Mouse (Mus musculus): Measurements from ENCODE around the gene Sec31b. TPM values are rescaled to one million over a fixed set of nuclear protein-coding genes. Genes with fewer than 3 reads are reported as not detected.
A peak's percentile ranks its signal among the peaks of the same experiment; 100 is the strongest.

Gene Sec31b
- polyA plus RNA-seq, 1 experiment from 2014 or later = 0.88 TPM

DNA sequence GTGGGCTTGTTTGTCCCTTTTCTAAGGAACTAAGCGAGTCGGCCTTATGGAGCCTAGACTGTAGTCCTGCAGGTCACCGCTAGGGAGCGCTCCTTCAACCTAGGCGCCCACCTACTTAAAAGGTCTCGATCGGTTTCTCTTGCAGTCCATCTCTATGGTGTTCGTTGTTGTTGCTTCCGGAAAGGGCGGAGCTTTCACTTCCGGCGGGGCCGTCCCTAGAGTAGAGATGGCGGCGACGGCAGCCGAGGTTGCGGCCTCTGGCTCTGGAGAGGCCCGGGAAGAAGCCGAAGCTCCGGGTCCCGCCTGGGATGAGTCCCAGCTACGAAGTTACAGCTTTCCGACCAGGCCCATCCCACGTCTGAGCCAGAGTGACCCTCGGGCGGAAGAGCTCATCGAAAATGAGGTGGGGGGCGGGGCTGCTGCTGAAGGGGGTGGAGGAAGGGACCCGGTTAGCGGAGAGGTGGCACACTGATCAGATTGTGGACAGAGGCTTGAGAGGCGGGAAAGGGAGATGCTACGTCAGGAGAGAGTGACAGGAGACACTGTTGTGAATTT is 17.1 kb upstream of the Sec31b start, which contains the start of gene Hif1an:
Gene Hif1an, plus strand, starts transcription at position 199 of the 555 bp plus-strand sequence.
- peak within 1 kb of the TSS; percentile 77 for H3K4me3 ChIP-seq
- H3K27ac ChIP-seq = peak within 1 kb of the TSS; percentile 92
- peaks cover 16% of the 10 kb centered on the region for H3K4me1 ChIP-seq
- DNase-seq (ENCODE audit: extremely low spot score, low spot score) = peak; percentile 96
- H3K9me3 ChIP-seq = no peaks in the 10 kb centered on the region
- peaks cover 39% of the 10 kb centered on the region for H3K36me3 ChIP-seq (replicated peaks)
- H3K27me3 ChIP-seq (ENCODE audit: poor library complexity, severe bottlenecking) = peaks cover 16% of the 10 kb centered on the region
- WGBS = under 1% methylated on average over 33 of the region's 33 CpGs

DNA sequence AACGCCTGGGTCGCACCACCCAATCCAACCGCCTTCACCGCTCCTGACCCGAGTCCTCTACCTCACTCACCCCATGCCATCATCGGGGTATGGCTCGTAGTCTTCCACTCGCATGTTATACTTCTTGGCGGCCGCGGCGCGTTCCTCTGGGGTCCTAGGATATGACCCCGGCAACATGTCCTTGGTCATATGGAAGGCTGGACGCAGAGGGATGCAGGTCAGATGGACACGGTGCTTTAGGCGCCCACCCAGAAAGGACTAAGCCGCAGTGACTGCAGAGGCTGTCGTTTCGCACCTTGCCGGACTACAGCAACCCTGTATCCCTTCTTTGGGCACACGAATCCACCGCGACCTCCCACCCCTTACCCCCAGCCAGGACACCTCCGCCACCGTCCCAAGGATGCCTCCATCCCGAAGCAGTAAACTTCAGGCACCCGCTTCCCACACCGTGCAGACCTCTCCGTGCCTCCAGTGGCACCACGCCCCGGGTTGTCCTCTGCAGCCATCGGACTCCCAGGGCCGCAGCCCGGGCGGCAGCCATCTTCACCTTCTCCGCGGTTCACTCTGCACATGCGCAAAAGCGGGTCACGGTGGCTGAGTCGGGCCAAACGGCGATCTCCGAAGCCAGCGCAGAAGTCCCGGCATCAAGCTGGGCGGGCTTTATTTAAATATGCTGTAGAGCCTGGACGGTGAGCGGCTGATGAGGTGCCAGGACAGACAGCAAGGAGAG is 9.4 kb upstream of the Sec31b start, which contains the start of gene Ndufb8:
Gene Ndufb8, minus strand, starts transcription at position 580 of the 730 bp plus-strand sequence.
- H3K27ac ChIP-seq = peak within 1 kb of the TSS; percentile 95
- DNase-seq (ENCODE audit: extremely low spot score, low spot score) = peak; percentile 97
- H3K4me3 ChIP-seq = peak within 1 kb of the TSS; percentile 94
- H3K36me3 ChIP-seq (replicated peaks) = peaks cover 36% of the 10 kb centered on the region
- no peaks in the 10 kb centered on the region for H3K9me3 ChIP-seq
- under 1% methylated on average over 50 of the region's 50 CpGs for WGBS
- H3K4me1 ChIP-seq = peaks cover 16% of the 10 kb centered on the region
- H3K27me3 ChIP-seq (ENCODE audit: poor library complexity, severe bottlenecking) = peaks cover 13% of the 10 kb centered on the region

DNA sequence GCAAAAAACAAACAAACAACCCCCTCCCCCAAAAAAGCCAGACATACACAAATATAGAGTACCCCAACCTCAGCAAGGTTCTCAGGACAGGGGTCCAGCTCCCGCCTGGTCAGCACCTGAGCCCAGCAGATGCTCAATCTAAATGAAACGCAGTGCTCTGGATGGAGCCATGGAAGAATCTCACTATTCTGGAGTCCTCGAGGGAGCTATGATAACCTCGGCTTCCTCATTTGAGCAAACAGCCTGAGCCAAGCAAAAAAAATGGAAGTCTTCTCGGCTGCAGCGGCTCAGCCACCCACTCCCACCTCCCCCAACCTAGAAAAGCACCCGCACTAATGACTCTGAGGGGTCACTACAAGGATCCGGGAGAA is 8.8 kb upstream of the Sec31b start:
- no peaks in the 10 kb centered on the region for H3K9me3 ChIP-seq
- peaks cover 16% of the 10 kb centered on the region for H3K4me1 ChIP-seq
- H3K36me3 ChIP-seq (replicated peaks) = peaks cover 42% of the 10 kb centered on the region
- 9% methylated on average over 8 of the region's 8 CpGs for WGBS
- H3K27ac ChIP-seq = peak overlapping the region; percentile 95
- H3K27me3 ChIP-seq (ENCODE audit: poor library complexity, severe bottlenecking) = peaks cover 11% of the 10 kb centered on the region
- peak overlapping the region; percentile 94 for H3K4me3 ChIP-seq
- DNase-seq (ENCODE audit: extremely low spot score, low spot score) = no peak

DNA sequence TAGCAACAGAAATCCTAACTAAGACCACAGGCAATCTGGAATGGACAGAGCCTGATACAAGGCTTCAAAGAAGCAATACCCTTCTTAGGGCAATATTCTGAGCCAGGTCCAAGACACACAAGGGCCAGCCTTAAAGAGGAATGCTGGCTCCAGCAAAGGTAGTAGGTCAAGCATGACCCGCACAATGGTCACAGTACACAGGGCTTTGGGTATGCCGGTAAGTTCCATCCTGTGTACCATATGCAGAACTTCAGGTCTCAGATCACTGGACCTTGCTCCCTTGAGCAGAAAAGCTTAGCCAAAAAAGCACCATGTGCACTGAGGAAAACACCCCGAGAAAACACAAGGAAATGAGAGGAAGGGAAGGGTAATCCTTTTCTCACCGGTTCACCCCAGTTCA is 7.6 kb upstream of the Sec31b start:
- Histone ChIP-seq H3K4me3 (0 out of 2 replicates have a peak overlapping the region, but pooled peaks have one; percentile 94), H3K27ac (no peak overlapping the region), H3K4me1 (peaks cover 16% of the 10 kb centered on the region), H3K36me3 (replicated peaks) (peaks cover 54% of the 10 kb centered on the region), H3K27me3 (ENCODE audit: poor library complexity, severe bottlenecking) (peaks cover 3% of the 10 kb centered on the region), H3K9me3 (no peaks in the 10 kb centered on the region)
- DNase-seq (ENCODE audit: extremely low spot score, low spot score) = no peak
- WGBS = 98% methylated on average over 4 of the region's 4 CpGs

DNA sequence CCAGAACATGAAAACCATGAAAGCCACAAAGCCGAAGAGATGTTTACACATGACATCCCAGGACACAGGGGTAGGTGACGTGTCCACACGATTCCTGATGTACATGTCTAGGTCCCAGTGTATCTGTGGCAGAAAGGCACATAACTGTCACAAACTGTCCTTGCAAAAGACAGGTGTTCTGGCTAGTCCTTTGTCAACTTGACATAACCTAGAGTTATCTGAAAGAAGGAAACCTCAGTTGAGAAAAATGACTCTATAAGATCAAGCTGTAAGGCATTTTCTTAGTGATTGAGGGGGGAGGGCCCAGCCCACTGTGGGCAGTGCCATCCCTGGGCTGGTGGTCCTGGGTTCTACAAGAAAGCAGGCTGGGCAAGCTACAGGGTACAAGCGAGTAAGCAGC is 7.1 kb upstream of the Sec31b start, which contains the start of gene Gm20538:
Gene Gm20538, minus strand, starts transcription at position 101 of the 400 bp plus-strand sequence.
- 0 out of 2 replicates have a peak within 1 kb of the TSS, but pooled peaks have one; percentile 94 for H3K4me3 ChIP-seq
- WGBS = 96% methylated on average over 4 of the region's 4 CpGs

DNA sequence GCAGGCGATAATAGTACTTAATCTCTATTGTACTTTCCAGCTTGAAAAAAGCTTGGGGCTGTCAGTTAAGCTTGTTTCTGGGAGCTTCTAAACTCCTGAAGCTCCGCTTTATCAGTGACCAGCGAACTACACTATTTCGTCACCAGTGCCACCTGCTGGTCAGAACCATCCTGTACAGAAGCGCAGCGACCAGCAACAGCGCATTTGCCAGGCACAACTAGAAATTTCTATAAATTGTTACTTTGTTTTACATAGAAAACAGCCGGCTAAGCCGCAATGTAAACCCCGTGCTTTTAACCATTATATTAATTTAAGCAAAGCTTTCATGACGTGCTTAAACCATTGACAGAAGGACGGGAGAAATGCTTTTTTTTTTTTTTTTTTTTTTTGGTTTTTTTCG is 889 bp downstream of the Sec31b start:
- H3K36me3 ChIP-seq (replicated peaks) = peaks cover 24% of the 10 kb centered on the region
- peaks cover 16% of the 10 kb centered on the region for H3K9me3 ChIP-seq
- 4% methylated on average over 13 of the region's 13 CpGs for WGBS
- H3K27ac ChIP-seq = no peak overlapping the region; the same call in 1 of the 2 replicates
- H3K4me1 ChIP-seq = peaks cover 15% of the 10 kb centered on the region
- peak; percentile 66 for DNase-seq (ENCODE audit: extremely low spot score, low spot score)
- peaks cover 39% of the 10 kb centered on the region for H3K27me3 ChIP-seq (ENCODE audit: poor library complexity, severe bottlenecking)
- H3K4me3 ChIP-seq = peak overlapping the region; percentile 71

More for the DNA sequence above, 7.1 kb upstream of the Sec31b start, which contains the start of gene Gm20538:
- no peak within 1 kb of the TSS for H3K27ac ChIP-seq
- no peaks in the 10 kb centered on the region for H3K9me3 ChIP-seq
- peaks cover 16% of the 10 kb centered on the region for H3K4me1 ChIP-seq
- H3K36me3 ChIP-seq (replicated peaks) = peaks cover 59% of the 10 kb centered on the region
- no peaks in the 10 kb centered on the region; the same call in 1 of the 2 replicates for H3K27me3 ChIP-seq (ENCODE audit: poor library complexity, severe bottlenecking)
- DNase-seq (ENCODE audit: extremely low spot score, low spot score) = no peak

DNA sequence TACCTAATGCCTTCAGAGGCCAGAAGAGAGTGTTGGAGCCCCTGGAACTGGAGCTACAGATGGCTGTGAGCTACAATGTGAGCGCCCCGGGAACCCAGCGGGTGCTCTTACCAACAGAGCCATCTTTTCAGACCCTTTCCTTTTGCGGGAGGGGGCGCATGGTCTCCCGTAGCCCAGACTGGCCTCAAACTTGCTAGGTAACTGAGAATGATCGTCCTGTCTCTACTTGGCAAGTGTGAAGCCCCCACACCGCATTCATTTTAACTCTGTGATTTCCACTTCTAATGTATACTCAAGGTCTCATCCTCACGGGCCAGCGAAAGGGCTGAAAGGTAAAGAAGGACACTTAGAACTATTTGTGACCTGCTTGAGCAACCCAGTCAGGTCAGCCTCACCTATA is 1.3 kb downstream of the Sec31b start:
- peaks cover 20% of the 10 kb centered on the region for H3K36me3 ChIP-seq (replicated peaks)
- H3K9me3 ChIP-seq = peaks cover 16% of the 10 kb centered on the region
- peaks cover 15% of the 10 kb centered on the region for H3K4me1 ChIP-seq
- H3K27ac ChIP-seq = no peak overlapping the region; the same call in 1 of the 2 replicates
- WGBS = 59% methylated on average over 10 of the region's 10 CpGs
- peaks cover 39% of the 10 kb centered on the region for H3K27me3 ChIP-seq (ENCODE audit: poor library complexity, severe bottlenecking)
- H3K4me3 ChIP-seq = no peak overlapping the region
- DNase-seq (ENCODE audit: extremely low spot score, low spot score) = no peak

DNA sequence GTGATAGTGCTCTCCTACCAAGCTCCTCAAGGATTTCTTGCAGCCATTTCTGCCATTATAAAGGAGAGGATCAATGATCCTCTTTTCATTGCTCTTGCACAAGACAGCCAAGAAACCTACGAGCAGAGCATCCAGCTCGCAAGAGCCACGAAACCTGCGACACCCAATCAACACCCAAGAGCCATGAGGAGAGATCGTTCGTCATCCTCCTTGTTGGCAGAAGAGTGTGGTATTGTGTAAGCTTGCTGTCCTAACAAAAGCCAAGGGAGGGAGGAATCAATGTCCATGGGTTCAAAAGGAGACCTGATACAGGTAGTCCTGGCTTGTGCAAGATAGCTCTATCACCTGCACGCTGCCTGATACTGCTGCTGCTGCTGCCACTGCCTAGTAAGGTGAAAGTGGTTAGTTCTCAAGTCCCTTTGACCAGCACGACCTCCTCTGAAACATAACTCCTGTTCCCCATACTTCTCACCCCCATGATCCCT is 2.9 kb downstream of the Sec31b start:
- Histone ChIP-seq H3K4me3 (no peak overlapping the region), H3K9me3 (peaks cover 16% of the 10 kb centered on the region), H3K27ac (no peak overlapping the region), H3K27me3 (ENCODE audit: poor library complexity, severe bottlenecking) (peaks cover 39% of the 10 kb centered on the region), H3K4me1 (peaks cover 15% of the 10 kb centered on the region), H3K36me3 (replicated peaks) (peaks cover 4% of the 10 kb centered on the region)
- DNase-seq (ENCODE audit: extremely low spot score, low spot score) = no peak
- 92% methylated on average over 8 of the region's 8 CpGs for WGBS

DNA sequence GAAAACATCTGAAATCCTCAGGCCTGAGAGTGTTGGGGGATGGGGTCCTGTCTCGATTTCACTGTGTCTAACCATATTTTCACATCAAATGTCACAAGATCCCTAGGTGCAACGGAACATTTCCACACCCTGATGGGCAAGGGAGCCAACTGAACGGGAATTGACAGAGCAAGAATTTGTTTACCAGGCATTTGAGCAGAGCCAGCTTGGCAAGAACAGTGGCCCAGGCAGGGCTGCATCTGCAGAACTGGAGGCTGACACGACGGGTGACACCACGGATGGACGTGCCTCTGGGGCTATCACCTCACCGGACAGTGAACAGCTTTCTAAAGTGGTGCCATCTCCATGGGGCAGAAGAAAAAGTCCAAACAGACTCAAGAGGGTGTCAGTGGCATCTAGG is 8.2 kb downstream of the Sec31b start:
- Histone ChIP-seq H3K36me3 (replicated peaks) (peaks cover 2% of the 10 kb centered on the region; the same call in 1 of the 2 replicates), H3K9me3 (peaks cover 16% of the 10 kb centered on the region), H3K4me3 (no peak overlapping the region), H3K27me3 (ENCODE audit: poor library complexity, severe bottlenecking) (peaks cover 35% of the 10 kb centered on the region), H3K27ac (no peak overlapping the region), H3K4me1 (peaks cover 16% of the 10 kb centered on the region; the same call in 1 of the 2 replicates)
- WGBS = 89% methylated on average over 8 of the region's 8 CpGs
- DNase-seq (ENCODE audit: extremely low spot score, low spot score) = no peak

DNA sequence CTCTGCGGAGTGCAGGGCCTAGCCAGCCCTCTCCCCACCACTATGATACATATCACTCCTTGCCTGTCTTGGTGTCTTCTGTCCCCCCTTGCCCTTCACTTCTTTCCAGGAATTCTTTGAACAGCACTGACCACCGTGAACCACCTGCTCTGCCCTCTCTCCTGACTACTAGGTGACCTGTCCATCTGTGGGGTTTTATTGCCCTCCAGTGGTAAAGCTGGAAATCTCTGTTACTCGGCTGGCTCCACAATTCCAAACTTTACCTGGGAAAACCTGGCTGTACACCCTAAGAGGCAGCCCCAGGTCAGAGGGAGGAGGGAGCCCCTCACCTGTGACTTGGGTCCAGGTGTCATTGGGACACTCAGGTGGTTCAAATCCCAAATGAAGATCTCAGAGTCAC is 10.3 kb downstream of the Sec31b start:
- H3K4me1 ChIP-seq = peaks cover 16% of the 10 kb centered on the region; the same call in 1 of the 2 replicates
- H3K9me3 ChIP-seq = peaks cover 4% of the 10 kb centered on the region
- peaks cover 2% of the 10 kb centered on the region; the same call in 1 of the 2 replicates for H3K36me3 ChIP-seq (replicated peaks)
- no peak overlapping the region for H3K4me3 ChIP-seq
- no peak overlapping the region for H3K27ac ChIP-seq
- WGBS = 25% methylated on average over 3 of the region's 3 CpGs
- H3K27me3 ChIP-seq (ENCODE audit: poor library complexity, severe bottlenecking) = peaks cover 56% of the 10 kb centered on the region
- DNase-seq (ENCODE audit: extremely low spot score, low spot score) = no peak

DNA sequence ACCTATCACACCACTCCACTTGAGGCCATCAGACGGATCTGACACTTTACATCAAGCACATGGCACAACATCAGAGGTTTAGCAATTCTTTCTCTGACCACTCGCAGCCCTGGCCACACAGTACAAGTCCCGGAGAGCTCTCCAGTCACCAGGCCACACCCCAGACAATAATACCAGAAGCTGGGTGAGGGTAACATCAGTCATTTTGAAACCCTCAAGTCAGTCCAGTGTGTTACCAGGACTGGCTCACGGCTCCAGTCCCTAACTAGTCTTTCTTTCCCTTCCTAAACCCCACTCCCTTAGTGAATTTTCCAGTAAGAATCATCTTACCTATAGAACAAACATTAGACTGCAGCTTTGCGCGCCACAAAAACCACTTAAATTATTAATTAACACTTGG is 15.6 kb downstream of the Sec31b start:
- Histone ChIP-seq H3K4me3 (no peak overlapping the region), H3K4me1 (peaks cover 13% of the 10 kb centered on the region; the same call in 1 of the 2 replicates), H3K36me3 (replicated peaks) (no peaks in the 10 kb centered on the region), H3K27me3 (ENCODE audit: poor library complexity, severe bottlenecking) (peaks cover 92% of the 10 kb centered on the region), H3K27ac (no peak overlapping the region), H3K9me3 (peaks cover 3% of the 10 kb centered on the region; the same call in 1 of the 2 replicates)
- 94% methylated on average over 6 of the region's 6 CpGs for WGBS
- no peak for DNase-seq (ENCODE audit: extremely low spot score, low spot score)

DNA sequence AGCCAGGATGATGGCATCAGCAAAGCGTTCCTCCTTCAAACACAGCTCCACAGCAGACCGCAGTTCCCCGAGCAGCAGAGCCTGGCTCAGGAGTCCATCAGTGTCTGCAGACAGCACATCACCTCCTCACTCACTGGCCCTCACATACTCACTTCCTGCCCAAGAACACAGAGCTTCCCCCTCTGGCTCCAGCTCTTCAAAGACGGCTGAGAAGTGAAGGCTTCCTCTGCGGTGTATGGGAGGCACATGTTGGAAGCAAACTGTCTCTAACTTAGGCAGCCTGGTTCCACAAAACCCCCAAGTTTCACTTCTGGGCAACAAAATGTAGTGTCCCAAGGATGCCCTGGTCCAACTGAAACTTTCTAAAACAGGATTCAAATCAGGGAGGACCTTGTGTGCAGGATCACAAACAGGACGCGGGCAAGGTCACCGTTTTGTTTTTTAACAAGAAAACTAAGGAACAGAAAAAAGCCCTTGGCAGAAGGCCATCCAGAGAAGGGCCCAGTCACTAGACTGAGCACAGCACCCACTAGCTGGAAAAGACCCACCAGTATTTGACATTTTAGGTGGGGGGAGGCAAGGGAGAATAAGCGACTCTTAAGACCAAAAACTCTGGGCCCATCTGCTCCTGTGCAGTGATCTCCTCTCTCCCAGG is 20.0 kb downstream of the Sec31b start:
- 91% methylated on average over 9 of the region's 9 CpGs for WGBS
- no peak for DNase-seq (ENCODE audit: extremely low spot score, low spot score)
- peaks cover 3% of the 10 kb centered on the region; the same call in 1 of the 2 replicates for H3K9me3 ChIP-seq
- no peaks in the 10 kb centered on the region for H3K36me3 ChIP-seq (replicated peaks)
- no peaks in the 10 kb centered on the region for H3K4me1 ChIP-seq
- peaks cover 93% of the 10 kb centered on the region for H3K27me3 ChIP-seq (ENCODE audit: poor library complexity, severe bottlenecking)
- H3K4me3 ChIP-seq = no peak overlapping the region
- no peak overlapping the region for H3K27ac ChIP-seq
